Mouse (Mus musculus) embryonic fibroblast, embryonic 13.5 days (primary cell): ENCODE results near the gene Gm10717.
A peak's percentile ranks its signal among the peaks of the same experiment; 100 is the strongest.
"Not testable (repeated sequence)": the region's sequence is repeated elsewhere in the genome, so short reads cannot be mapped to it uniquely, and the experiment has no call there.

Source experiments
- CTCF ChIP-seq: IDR thresholded peaks from 2 replicates; pipeline ENCODE4 v1.5.1; 2011; ENCODE audit warnings: mild to moderate bottlenecking, control low read depth, low read length, moderate library complexity, borderline replicate concordance; ENCODE audit not compliant: insufficient read depth
- POLR2A ChIP-seq: IDR thresholded peaks from 2 replicates; pipeline ENCODE4 v1.6.1; 2011; ENCODE audit warnings: low read depth, mild to moderate bottlenecking, control low read depth, low read length, moderate library complexity

GRCm38 (mm10) chr9:3000445-3000972 is 24.7 kb upstream of the Gm10717 start, which contains the start of gene Gm10722:
- 0 out of 2 replicates have a peak, but pooled peaks have one; percentile 3 for TF ChIP-seq CTCF
- TF ChIP-seq POLR2A = not testable (repeated sequence)
